Mouse (Mus musculus) cerebellum, adult 18-20 months (tissue): ENCODE data around the gene Il18r1.

ENCODE experiments used
- DNase-seq, 2 experiments: peaks; one replicate each; pipeline ENCODE4 v3.0.0; 2021

The Il18r1 gene

GRCm38 (mm10) chr1:40465477-40466430 lies at the start of gene Il18r1:
TSS of gene Il18r1 (plus strand) at chr1:40465552.
- DNase-seq: no peak

- DNase-seq: no peak
These were observed 48.3 kb upstream of the Il18r1 start for GRCm38 (mm10) chr1:40417034-40417433.

- DNase-seq: no peak
These were observed 46.8 kb upstream of the Il18r1 start for GRCm38 (mm10) chr1:40418512-40418911.

GRCm38 (mm10) chr1:40423892-40424291 lies 41.5 kb upstream of the Il18r1 start:
- DNase-seq: no peak

- no peak for DNase-seq
These were observed 38.1 kb upstream of the Il18r1 start for GRCm38 (mm10) chr1:40427270-40427669.

GRCm38 (mm10) chr1:40427901-40428300 lies 37.5 kb upstream of the Il18r1 start:
- no peak for DNase-seq

- no peak for DNase-seq
These were observed 36.3 kb upstream of the Il18r1 start, which contains the start of gene Il1rl1 for GRCm38 (mm10) chr1:40428910-40429675. TSS of gene Il1rl1 (plus strand) at chr1:40429570.

- no peak for DNase-seq
These were observed 35.1 kb upstream of the Il18r1 start for GRCm38 (mm10) chr1:40430143-40430834.

GRCm38 (mm10) chr1:40432169-40432568 lies 33.2 kb upstream of the Il18r1 start:
- no peak for DNase-seq

GRCm38 (mm10) chr1:40435936-40436335 lies 29.4 kb upstream of the Il18r1 start:
- DNase-seq: no peak

- no peak for DNase-seq
These were observed 28.0 kb upstream of the Il18r1 start for GRCm38 (mm10) chr1:40437340-40437739.

GRCm38 (mm10) chr1:40439504-40439903 lies 25.8 kb upstream of the Il18r1 start:
- DNase-seq: no peak

- DNase-seq: no peak
These were observed 20.6 kb upstream of the Il18r1 start for GRCm38 (mm10) chr1:40444800-40445199.

GRCm38 (mm10) chr1:40467306-40467705 lies 2.0 kb downstream of the Il18r1 start:
- no peak for DNase-seq

GRCm38 (mm10) chr1:40468805-40469204 lies 3.5 kb downstream of the Il18r1 start:
- DNase-seq: no peak

GRCm38 (mm10) chr1:40469900-40470299 lies 4.5 kb downstream of the Il18r1 start:
- DNase-seq: no peak

- DNase-seq: no peak
These were observed 7.0 kb downstream of the Il18r1 start for GRCm38 (mm10) chr1:40472401-40472800.

GRCm38 (mm10) chr1:40473640-40474039 lies 8.3 kb downstream of the Il18r1 start:
- no peak for DNase-seq

- DNase-seq: no peak
These were observed 9.0 kb downstream of the Il18r1 start for GRCm38 (mm10) chr1:40474336-40474735.

GRCm38 (mm10) chr1:40475697-40476096 lies 10.3 kb downstream of the Il18r1 start:
- no peak for DNase-seq

GRCm38 (mm10) chr1:40476756-40477155 lies 11.4 kb downstream of the Il18r1 start:
- DNase-seq: no peak

GRCm38 (mm10) chr1:40479505-40479923 lies 14.2 kb downstream of the Il18r1 start:
- no peak for DNase-seq

- DNase-seq: no peak
These were observed 29.2 kb downstream of the Il18r1 start for GRCm38 (mm10) chr1:40494594-40494993.
